Mouse (Mus musculus): ENCODE data around the gene Cdkn2b. TPM values are rescaled to one million over a fixed set of nuclear protein-coding genes. Genes with fewer than 3 reads are reported as not detected.

Cdkn2b gene
- total and polyA plus RNA-seq, 3 experiments = 1.9 to 2.5 TPM; not detected in 1

- peak; percentile 54 for DNase-seq (ENCODE audit: low read depth, low spot score)
- Histone ChIP-seq H3K27me3 (ENCODE audit: control insufficient read depth in 1 of 2, insufficient read depth in 2 of 2, low read length in 2 of 2) (no peaks in the 10 kb centered on the region), H3K9me3 (replicated peaks; ENCODE audit: insufficient read depth, low read length) (no peaks in the 10 kb centered on the region), H3K27ac (ENCODE audit: control insufficient read depth, low read depth, low read length) (no peak overlapping the region; the same call in 1 of the 2 replicates), H3K9ac (ENCODE audit: control insufficient read depth, low read depth, low read length, poor library complexity, severe bottlenecking) (peak overlapping the region; percentile 80), H3K4me1 (ENCODE audit: control insufficient read depth in 1 of 2, insufficient read depth in 2 of 2, low read length in 2 of 2) (peaks cover 2 to 5% of the 10 kb centered on the region in 2 experiments; a peak in 2 of 4 replicates), H3K4me3 (ENCODE audit: control insufficient read depth in 1 of 2, insufficient read depth in 1 of 2, low read depth in 2 of 2, low read length in 2 of 2) (peak overlapping the region; percentile 41 to 81), H3K79me2 (ENCODE audit: control insufficient read depth, insufficient read depth, low read length, poor library complexity) (peaks cover 1% of the 10 kb centered on the region; the same call in 1 of the 2 replicates), H3K36me3 (ENCODE audit: control insufficient read depth in 1 of 2, insufficient read depth in 2 of 2, low read length in 2 of 2) (peaks cover 3 to 8% of the 10 kb centered on the region in 2 experiments)
- no peak for TF ChIP-seq ETS1 (IDR thresholded peaks at IDR 0.05; ENCODE audit: low read depth, low read length)
- no peak for TF ChIP-seq TAL1 (IDR thresholded peaks at IDR 0.05; ENCODE audit: low read length)
- TF ChIP-seq POLR2A (IDR thresholded peaks at IDR 0.05; ENCODE audit: control insufficient read depth in 1 of 2, insufficient read depth in 1 of 2, low read depth in 1 of 2, low read length in 2 of 2, poor library complexity in 1 of 2) = no peak
- TF ChIP-seq SMC3 (IDR thresholded peaks at IDR 0.05; ENCODE audit: low read depth, low read length) = 0 out of 2 replicates have a peak, but pooled peaks have one; percentile 13
- TF ChIP-seq BHLHE40 (IDR thresholded peaks at IDR 0.05; ENCODE audit: borderline replicate concordance, low read depth, low read length) = no peak
- 0 out of 2 replicates have a peak, but pooled peaks have one; percentile 6 for TF ChIP-seq MXI1 (IDR thresholded peaks at IDR 0.05; ENCODE audit: low read depth, low read length)
- no peak for TF ChIP-seq MAFK (IDR thresholded peaks at IDR 0.05; ENCODE audit: borderline replicate concordance, low read depth, low read length)
- TF ChIP-seq GATA1 (IDR thresholded peaks at IDR 0.05; ENCODE audit: low read depth, low read length) = peak; percentile 60
- TF ChIP-seq RCOR1 (IDR thresholded peaks at IDR 0.05; ENCODE audit: low read depth, low read length) = peak; percentile 52; the same call in 1 of the 2 replicates
- peak; percentile 5 to 29; a peak in 1 of 4 replicates for TF ChIP-seq EP300 (IDR thresholded peaks at IDR 0.05; ENCODE audit: low read depth in 1 of 2, low read length in 2 of 2)
- TF ChIP-seq ZMIZ1 (IDR thresholded peaks at IDR 0.05; ENCODE audit: low read depth, low read length) = 0 out of 2 replicates have a peak, but pooled peaks have one; percentile 18
- no peak for TF ChIP-seq GABPA (IDR thresholded peaks at IDR 0.05; ENCODE audit: low read depth, low read length)
- no peak for TF ChIP-seq USF2 (IDR thresholded peaks at IDR 0.05; ENCODE audit: borderline replicate concordance in 1 of 2, insufficient read depth in 1 of 2, low read depth in 1 of 2, low read length in 2 of 2)
- TF ChIP-seq UBTF (IDR thresholded peaks at IDR 0.05; ENCODE audit: borderline replicate concordance, insufficient read depth, low read depth, low read length) = no peak
- TF ChIP-seq MAZ (IDR thresholded peaks at IDR 0.05; ENCODE audit: low read depth, low read length) = no peak
- 0 out of 2 replicates have a peak, but pooled peaks have one; percentile 10 for TF ChIP-seq CHD1 (IDR thresholded peaks at IDR 0.05; ENCODE audit: low read depth, low read length)
Observed at GRCm38 (mm10) chr4:89309996-89310395, 843 bp downstream of the Cdkn2b start.

- no peak for DNase-seq (ENCODE audit: low read depth, low spot score)
- Histone ChIP-seq H3K27ac (ENCODE audit: control insufficient read depth, low read depth, low read length) (no peak overlapping the region), H3K9ac (ENCODE audit: control insufficient read depth, low read depth, low read length, poor library complexity, severe bottlenecking) (no peak overlapping the region), H3K4me3 (ENCODE audit: control insufficient read depth in 1 of 2, insufficient read depth in 1 of 2, low read depth in 2 of 2, low read length in 2 of 2) (no peak overlapping the region), H3K36me3 (ENCODE audit: control insufficient read depth in 1 of 2, insufficient read depth in 2 of 2, low read length in 2 of 2) (peaks cover 5 to 8% of the 10 kb centered on the region in 2 experiments), H3K79me2 (ENCODE audit: control insufficient read depth, insufficient read depth, low read length, poor library complexity) (peaks cover 1% of the 10 kb centered on the region; the same call in 1 of the 2 replicates), H3K9me3 (replicated peaks; ENCODE audit: insufficient read depth, low read length) (no peaks in the 10 kb centered on the region), H3K27me3 (ENCODE audit: control insufficient read depth in 1 of 2, insufficient read depth in 2 of 2, low read length in 2 of 2) (no peaks in the 10 kb centered on the region), H3K4me1 (ENCODE audit: control insufficient read depth in 1 of 2, insufficient read depth in 2 of 2, low read length in 2 of 2) (peaks cover 2 to 5% of the 10 kb centered on the region in 2 experiments; a peak in 2 of 4 replicates)
- TF ChIP-seq ELF1 (IDR thresholded peaks at IDR 0.05; ENCODE audit: low read depth, low read length) = no peak
- TF ChIP-seq NRF1 (IDR thresholded peaks at IDR 0.05; ENCODE audit: insufficient read depth, low read depth, low read length, poor library complexity, severe bottlenecking) = no peak
- TF ChIP-seq JUND (IDR thresholded peaks at IDR 0.05; ENCODE audit: low read depth, low read length) = no peak
Observed at GRCm38 (mm10) chr4:89308001-89308400, 2.8 kb downstream of the Cdkn2b start.

Measured in MEL (cell line).